Mouse (Mus musculus) natural killer cell, adult 2 months (primary cell): ENCODE measurements around the gene D17Wsu92e.

Source experiments
- DNase-seq, 2 experiments: peaks; one replicate each; pipeline ENCODE4 v3.0.0; 2022; ENCODE audit warnings: low spot score in 2 of 2

D17Wsu92e gene

GRCm38 (mm10) chr17:27748123-27748522, 72.3 kb downstream of the D17Wsu92e start:
- no peak for DNase-seq

- DNase-seq = no peak
Observed at GRCm38 (mm10) chr17:27746446-27746845, 74.0 kb downstream of the D17Wsu92e start.

DNA sequence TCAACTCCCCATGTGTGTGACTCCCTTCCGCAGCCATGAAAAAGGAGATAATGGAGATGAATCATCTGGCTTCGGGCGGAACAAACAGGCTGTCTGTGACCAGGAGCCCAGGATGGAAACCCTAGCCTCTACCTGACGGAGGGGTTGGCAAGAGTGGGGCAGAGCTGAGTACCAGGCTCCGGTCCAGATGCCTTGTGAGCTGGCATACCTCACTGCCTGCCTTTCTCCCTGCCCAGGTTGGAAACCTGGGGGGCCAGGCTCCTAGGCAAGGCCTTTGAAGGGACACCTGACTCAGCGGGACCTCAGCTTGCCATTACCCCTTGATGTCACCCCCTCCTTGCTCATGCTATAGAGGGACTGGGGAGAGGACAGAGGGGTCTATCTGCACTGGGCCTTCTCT, 79.5 kb downstream of the D17Wsu92e start:
- DNase-seq = no peak

DNA sequence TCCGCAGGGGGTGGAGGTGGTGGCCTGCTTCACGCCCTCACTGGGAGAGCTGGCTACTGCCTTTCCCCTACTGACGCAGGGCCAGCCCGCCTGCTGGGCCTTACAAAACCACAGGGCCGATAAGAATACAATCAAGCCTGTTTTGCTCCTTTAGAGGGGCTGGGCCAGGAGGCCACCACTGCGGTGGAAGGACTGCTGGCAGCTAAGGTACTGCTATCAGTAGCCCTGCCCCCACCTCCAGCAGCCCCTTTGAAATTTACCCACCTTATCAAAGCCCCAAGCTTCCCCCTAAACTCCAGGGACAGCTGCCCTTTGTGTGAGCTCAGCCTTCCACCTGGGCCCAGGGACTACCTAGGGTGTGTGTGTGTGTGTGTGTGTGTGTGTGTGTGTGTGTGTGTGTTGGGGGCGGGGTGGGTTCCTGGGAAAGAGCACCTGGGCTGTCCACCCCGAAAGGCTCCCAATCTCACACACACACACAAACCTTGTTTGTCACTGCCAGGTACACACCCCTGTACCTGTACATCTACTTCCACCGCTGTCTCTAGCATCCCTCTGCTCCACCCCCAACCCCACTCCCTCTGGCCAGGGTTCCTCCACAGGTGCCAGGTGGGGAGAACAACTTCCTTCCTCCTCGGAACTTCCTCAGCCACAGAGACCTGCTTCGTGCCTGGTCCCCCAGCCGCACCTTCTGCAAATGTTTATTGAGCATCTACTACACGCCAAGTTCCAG, 85.9 kb downstream of the D17Wsu92e start:
- no peak for DNase-seq

DNA sequence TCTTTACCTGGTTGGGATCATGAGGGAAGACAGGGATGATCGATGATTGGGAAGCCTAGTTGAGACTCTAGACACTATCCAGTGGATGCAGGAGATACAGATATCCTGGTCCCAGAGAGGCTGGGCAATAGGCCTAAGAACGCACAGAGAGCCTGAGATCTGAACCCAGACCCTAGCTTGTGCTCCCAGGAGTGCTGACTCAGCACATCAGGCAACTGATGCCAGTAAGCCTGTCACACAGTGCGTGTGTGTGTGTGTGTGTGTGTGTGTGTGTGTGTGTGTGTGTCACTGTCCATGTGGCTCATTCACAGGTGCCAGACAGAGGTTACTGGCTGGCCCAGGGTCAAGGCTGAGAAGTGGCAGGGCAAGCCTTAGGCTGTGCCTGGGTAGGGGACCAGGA, 87.8 kb downstream of the D17Wsu92e start:
- DNase-seq = no peak

DNA sequence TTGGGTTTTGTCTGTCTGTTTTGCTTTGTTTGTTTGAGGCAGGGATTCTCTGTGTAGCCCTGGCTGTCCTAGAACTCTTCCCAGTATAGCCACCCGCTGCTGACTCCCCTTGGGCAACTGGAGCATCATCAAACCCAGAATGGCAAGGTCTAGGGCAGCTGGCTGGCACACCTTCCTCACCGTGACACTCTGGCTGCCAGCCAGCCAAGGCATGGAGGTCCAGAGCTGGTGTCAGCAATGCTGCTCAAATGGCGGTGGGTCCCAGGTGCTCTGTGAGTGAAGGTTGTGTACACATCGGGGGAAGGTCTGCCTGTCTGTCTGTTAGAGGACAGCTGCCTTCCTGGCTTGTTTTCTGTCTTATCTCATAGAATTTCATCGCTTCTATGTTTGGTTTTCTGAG, 88.3 kb downstream of the D17Wsu92e start:
- DNase-seq = no peak

DNA sequence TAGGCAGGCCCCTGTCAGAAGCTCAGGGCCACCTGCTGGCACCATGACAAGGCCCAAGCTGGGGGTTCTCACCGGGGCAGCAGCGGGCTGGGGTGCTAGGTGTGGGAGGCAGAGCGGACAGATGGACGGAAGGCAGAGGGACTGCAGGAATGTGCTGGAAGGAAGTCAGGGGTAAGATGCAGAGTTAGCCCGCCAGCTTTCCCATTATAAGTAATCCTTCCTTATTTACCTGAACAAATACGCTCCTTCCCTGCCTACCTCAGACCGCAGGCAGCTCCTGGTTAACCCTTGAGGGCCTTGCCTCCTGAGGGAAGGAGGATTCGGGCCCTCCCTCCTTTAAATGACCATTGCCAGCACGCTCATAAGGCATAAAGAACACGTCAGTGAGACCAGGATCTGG, 91.7 kb downstream of the D17Wsu92e start, which contains the start of gene Spdef:
TSS of gene Spdef (minus strand) at position 186 of the 400 bp plus-strand sequence.
- no peak for DNase-seq

GRCm38 (mm10) chr17:27726527-27726926, 93.9 kb downstream of the D17Wsu92e start:
- DNase-seq = no peak

- no peak for DNase-seq
Observed at GRCm38 (mm10) chr17:27725412-27725811, 95.0 kb downstream of the D17Wsu92e start.

DNA sequence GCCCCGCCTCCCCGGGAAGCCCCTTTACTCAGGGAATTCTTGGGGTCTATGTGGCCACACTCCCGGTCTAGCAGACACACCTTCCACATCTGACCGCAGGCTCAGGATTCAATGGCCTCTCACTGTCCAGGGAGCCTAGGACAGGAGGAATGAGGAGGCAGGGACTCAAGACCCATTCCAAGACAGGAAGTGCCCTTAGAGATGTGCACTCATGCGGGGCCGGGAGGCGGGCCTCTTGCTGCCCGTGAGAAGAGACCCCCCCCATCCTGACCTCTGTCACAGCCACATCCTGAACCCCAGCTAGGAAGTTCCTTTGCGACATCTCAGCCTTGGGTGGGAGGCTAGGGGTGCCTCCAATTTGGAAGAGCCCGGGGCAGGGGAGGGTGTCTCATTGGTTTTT, 95.4 kb downstream of the D17Wsu92e start:
- DNase-seq = no peak

DNA sequence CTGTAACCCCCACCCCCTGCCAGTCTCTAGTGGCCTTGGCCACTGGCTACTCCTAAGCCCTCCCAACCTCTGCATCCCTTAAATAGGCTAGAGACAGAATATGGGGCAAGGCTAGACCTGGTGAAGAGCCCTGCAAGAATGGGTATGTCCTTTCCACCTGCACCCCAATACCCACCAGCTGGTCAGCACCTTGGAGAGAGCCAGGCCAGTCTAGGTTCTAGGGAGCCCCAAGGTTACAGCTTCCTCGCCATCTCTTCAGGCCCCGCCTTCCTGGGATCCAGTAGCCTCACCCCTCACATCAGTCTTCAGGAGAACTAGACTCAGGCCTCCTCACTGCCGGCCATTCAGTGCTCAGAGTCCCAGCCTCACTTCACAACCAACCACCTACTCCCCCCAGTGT, 96.1 kb downstream of the D17Wsu92e start:
- DNase-seq = no peak

GRCm38 (mm10) chr17:27721125-27721664, 99.3 kb downstream of the D17Wsu92e start:
- no peak for DNase-seq

- DNase-seq = no peak
Observed at GRCm38 (mm10) chr17:27720326-27720725, 100.1 kb downstream of the D17Wsu92e start.

DNA sequence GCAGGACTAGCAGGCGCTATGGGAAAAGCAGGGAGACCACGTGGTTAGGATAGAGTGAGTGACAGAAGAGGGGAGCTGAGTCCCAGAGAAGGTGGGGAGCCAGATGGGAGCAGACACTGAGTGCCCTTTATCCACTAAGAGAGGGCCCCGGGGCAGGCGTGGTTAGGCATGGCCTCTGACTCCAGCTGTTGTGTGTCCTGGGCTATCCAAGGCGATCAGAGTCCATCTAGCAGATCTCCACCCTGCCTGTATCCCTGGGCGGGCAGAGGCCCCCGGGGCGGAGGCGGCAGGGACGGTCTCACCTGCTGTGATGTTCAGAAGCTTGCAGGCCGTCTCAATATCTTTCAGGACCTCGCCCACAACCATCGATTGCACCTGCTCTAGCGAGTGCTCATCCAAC, 100.8 kb downstream of the D17Wsu92e start:
- no peak for DNase-seq

DNA sequence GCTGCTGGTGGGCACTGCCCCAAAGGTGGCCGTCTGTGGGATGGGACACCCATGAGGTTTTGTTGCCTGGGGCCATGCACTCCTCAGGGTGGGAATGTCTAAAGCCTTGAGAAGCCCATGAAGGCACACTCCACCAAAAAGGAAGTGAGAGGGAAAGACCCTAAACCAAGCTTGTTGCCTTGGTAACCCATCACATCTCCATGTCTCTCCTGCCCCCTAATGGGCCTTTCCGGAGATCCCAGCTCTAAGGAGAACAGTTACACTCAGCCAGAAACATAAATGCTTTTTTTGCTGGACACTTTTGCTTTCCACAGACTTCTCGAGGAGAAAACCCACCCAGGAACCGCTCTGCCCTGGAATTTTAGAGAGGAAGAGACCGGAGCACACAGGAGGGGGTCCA, 102.2 kb downstream of the D17Wsu92e start:
- DNase-seq = no peak

GRCm38 (mm10) chr17:27716804-27717203, 103.6 kb downstream of the D17Wsu92e start:
- no peak for DNase-seq

DNA sequence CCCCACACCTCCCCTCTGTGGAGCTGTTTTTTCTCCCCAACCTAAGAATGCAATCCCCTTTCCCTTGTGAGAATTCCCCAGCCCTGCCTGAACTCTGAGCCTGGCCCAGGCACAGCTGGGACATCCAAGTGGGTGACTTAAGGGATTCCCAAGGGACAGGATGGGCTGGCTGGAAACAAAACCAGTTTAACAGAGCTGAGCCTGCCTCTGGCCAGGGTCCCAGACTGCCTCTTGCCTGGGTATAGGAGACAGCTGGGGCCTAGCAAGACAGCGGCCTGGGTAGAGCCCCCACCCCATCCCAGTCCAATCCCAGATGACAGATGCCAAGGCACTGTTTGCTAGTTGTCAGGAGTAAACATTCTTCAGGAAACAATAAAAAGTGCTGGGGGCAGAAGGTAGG, 107.6 kb downstream of the D17Wsu92e start:
- no peak for DNase-seq

GRCm38 (mm10) chr17:27709650-27710049, 110.8 kb downstream of the D17Wsu92e start:
- no peak for DNase-seq

GRCm38 (mm10) chr17:27707954-27708661, 112.3 kb downstream of the D17Wsu92e start:
- peak in 1 of 2 experiments; percentile 33 for DNase-seq

DNA sequence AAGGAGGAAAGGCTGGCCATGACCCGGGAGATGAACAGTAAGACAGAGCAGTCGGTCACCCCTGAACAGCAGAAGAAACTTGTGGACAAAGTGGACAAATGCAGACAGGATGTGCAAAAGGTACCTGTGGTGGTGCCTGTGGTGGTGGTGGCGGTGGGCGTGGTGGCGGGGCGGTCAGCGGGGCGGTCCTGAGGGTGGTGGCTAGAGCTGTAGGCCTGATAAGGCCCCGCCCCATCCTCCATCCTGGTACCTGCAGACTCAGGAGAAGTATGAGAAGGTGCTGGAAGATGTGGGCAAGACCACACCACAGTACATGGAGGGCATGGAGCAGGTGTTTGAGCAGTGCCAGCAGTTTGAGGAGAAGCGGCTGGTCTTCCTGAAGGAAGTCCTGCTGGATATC, 114.8 kb downstream of the D17Wsu92e start:
- DNase-seq = no peak

- no peak for DNase-seq
Observed at GRCm38 (mm10) chr17:27703961-27704621, 116.4 kb downstream of the D17Wsu92e start.

DNA sequence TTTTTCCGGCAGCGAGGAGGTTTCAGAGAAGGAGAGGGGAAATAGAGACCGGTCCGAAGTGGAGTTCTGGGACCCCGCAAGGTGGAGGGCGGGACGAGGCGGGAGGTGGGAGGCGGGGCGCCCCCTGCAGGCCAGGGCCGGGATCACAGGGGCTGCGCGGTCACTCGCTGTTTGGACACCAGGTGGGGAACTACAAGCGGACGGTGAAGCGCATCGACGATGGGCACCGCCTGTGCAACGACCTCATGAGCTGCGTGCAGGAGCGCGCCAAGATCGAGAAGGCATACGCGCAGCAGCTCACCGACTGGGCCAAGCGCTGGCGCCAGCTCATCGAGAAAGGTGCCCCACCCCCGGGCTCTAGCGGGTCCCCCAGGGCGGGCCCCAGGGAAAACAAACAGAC, 117.9 kb downstream of the D17Wsu92e start:
- peak; percentile 17 to 47 for DNase-seq
